Mouse (Mus musculus) layer of hippocampus, adult 8-10 months (tissue): ENCODE measurements around the gene Milr1. TPM values are rescaled to one million over a fixed set of nuclear protein-coding genes. Genes with fewer than 3 reads are reported as not detected.
"Not testable (repeated sequence)": the region's sequence is repeated elsewhere in the genome, so short reads cannot be mapped to it uniquely, and the experiment has no call there.

Experiments
- DNase-seq, 2 experiments: peaks; one replicate each; pipeline ENCODE4 v3.0.0; 2022; ENCODE audit warnings: low spot score in 2 of 2
- total RNA-seq, 4 experiments: library from RNA; stranded (reverse); gene quantifications; 2 replicates each; pipeline ENCODE4 v1.2.4; 2022

The Milr1 gene
- total RNA-seq, 4 experiments from 2014 or later: 4.9 to 6.2 TPM; not detected in 2

DNA sequence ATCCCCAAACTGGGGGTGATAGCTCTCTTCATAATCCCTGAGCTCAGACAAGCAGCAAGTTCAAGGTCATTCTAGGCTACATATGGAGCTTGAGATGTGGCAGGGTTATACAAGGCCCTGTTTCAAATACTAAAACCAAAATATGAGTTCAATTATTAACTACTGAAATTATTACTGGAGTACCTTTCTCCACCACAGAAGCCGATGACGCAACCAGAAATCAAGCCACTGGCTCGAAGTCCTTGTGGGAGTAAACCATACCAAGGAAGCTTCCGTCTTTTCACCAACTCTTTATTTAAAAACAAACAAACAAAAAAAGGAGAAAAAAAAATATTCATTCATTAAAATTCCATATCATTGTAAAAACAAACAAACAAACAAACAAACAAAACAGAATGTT, 25.9 kb downstream of the Milr1 start:
- DNase-seq: no peak

DNA sequence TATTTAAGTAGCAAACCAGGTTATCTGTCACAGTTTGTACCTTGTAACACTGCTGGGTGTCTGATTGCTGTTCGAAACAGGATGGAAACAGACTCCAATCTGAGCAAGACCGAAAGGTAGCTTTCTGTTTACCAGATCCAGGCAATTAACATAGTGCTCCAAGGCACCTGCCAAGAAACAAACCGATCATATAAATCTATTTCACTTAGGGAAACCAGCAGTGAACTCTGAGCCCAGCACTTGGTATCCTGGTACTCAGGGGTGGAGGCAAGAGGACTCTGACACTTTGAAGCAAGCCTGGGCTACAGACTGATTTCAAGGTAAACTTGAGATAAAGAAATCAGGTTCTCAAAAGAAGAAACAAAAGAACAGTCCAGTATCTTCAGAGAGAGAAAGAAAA, 26.4 kb downstream of the Milr1 start:
- no peak for DNase-seq

DNA sequence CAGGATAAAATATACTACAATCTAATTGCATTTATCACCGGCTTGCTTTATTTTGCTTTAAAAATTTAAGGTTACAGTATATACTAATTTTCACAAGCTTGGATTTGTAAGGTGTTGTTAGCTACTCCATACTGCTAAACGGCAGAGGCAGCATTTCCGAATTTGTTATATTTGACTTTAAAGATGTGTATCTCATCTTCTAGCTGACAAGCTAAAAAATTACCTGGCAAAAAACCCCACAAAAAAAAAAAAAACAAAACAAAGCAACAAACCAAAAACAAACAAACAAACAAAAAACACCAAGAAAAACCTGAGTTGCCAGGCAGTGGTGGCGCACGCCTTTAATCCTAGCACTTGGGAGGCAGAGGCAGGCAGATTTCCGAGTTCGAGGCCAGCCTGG, 27.1 kb downstream of the Milr1 start:
- no peak for DNase-seq

DNA sequence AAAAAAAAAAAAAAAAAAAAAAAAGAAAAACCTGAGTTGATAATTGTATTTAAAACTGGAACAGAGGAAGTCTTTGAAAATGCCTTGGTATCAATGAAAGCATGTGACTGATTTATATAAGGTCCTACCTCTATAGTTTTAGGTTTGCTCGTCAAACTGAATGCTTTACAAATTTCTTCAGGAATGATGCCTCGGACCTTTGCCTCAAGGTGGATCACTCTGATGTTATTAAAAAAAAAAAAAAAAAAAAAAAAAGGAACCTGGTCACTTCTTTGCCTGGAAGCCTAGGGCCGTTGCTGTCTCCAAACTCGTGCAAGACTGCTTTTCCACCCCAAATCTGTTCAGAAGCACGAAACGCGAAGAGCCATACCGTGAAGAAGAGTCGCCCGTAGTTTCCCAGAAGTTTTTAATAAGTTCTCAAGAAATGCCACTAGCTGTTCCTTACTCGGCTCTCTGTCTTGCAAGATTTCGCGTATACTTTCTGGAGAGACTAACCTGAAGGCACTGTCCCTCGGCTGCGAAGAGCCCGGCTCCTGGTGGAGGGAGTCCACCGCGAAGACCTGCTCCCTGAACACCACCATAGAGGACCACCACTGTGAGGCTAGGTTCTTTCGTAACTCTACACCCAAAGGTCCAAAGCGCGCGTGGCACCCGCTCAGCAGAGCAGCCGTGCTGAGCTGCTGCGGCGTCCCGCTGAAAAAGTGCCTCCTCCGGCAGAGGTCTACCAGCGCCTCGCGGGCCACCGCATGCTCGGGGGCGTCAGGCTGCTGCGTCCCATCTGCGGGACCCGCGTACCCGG, 27.8 kb downstream of the Milr1 start:
- DNase-seq: no peak

DNA sequence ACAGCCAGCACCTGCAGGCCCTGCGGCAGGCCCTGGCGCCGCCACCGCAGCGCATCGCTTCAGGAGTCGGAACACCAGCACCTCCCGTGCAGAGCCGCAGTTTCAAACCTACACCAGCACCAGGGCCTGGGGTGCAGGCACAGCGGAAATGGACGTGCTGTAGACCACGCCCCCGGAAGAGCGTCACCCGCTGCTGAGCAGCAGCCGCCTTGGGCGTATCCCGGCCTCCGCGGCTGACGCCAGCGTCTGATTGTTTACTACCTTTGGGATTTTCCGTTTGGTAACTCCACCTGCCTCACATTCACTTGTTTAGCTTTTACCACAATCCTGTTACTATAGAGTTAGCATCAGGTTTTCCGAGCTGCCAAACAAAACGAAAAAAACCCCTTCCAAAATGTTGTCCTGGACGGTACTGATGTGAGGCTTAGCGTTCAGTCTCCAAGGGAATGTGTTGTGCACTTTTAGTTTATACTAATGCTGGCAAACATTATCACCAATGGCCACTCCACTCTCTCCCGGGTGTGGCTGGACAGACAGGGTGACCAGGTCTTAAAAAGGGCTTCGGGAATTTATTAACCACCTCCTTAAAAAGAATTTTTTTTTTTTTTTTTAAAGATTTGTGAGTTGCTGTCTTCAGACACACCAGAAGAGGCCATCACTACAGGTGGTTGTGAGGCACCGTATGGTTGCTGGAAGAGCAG, 28.5 kb downstream of the Milr1 start, which contains the start of gene Polg2:
Gene Polg2, minus strand, starts transcription at position 150 of the 701 bp plus-strand sequence.
- DNase-seq: peak; percentile 88 to 92

DNA sequence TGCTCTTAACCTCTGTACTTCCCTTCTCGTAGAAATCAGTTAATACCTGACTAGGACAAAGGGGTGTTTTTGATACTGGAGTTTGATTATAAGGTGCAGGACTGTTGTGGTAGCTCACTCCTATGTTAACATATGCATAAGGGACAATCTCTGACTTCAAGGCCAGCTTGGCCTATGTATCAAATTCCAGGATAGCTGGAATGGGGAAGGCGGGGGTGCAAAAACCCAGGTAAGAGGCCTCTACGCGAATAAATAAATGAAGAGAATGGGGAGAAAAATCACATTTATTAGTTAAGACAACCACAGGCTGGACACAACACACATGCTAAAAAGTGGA, 29.0 kb downstream of the Milr1 start:
- no peak for DNase-seq

DNA sequence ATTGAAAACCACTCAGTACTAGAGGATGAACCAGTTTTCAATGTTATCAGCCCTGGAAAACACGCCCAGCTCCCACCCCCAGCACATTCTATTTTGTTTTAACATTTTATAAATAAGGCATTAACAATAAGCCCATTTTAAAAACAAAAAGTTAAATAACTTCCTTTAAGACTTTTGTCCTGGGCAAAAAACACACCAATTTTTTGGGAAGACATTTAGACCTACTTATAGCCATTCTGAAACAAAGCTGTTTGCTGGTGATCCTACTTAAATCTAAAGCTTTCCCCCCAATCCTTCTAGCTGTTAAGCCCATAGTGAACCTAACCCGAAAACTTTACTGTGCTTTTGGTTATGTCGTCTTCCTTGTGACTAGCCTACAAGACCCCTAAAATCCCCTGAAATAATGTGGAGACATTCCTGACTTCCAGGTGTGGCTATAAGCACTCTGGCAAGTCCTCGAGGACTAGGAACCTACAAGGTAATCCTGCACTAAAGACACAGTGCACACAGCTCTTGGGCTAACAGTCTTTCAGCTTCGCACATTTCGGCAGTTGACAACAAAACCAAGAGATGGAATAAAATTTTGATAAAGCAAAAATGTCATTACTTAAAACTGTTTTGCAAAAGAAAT, 29.7 kb downstream of the Milr1 start:
- no peak for DNase-seq

DNA sequence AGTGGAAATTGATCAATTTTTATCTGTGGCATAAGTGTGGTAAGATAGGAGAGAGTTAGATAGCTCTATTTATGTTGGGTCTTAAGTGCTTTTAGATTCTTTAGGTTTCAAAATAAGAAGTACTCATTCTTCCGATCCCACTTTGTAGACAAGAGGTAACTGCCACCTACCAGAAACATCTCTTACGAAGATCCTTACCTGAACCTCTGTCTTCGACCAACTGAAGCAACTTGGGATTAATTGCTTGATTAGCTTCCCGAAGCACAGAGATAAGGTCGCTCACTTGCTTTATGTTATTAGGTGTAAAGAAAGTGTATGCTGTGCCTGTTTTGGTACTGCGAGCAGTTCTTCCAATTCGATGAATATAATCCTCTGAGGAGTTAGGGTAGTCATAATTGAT, 31.2 kb downstream of the Milr1 start:
- not testable (repeated sequence) for DNase-seq

DNA sequence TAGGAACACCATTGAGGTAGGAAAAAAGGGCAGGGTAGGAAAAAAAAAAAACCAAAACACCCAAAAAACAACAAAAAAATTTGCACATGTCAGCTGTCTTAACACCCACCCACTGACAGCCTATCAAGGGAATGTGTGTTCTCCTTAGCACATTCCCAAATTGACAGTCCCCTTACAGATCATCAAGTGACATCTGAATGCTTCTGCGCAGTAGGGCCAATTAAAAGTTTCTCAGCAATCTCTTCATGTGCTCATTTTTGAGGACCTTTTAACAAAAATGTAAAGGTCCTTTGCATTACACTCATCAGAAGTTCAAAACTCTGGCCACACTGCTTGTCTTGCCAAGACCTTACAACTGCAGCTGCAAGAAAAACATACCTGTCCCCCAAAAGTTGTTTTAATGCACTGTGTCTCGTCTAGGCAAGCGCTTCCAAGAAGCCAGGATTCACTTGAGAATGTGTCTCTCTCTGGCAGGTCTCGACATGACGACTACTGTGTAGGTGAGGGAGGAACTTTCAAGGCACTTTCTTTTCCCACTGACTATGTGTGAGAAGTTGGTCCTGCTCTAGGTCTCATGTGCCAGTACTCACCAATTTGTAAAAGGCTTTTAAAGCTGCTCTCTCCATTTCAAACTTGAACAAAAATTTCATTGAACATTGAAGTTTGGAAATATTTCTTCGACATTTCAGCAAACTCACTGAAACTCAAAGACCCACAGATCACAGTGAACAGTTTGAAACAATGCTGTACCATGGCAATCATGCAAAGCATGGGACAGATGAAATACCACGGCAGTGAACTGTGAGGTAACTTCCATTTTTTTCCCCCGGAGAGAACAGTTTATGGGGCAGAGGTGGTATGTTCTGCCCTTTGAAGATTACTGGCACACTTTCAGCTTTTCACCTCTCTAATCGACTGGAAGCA, 32.1 kb downstream of the Milr1 start:
- DNase-seq: no peak

DNA sequence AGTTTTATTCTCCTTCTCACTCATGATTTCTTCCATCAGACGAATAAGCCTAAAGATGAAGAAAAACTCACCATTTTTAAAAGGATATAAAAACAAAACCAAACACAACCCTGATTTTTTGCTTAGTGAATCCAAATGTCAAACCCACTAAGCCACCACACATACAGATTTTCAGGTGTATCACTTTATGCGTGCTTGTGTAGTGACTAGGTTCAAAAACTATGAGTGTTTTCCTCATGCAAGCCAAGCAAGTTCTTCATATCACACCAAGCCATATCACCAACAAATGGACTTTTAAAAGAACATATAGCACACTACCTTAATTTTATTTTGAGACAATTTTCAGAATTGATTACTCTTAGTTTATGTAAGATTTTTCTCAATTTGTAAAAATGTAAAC, 33.5 kb downstream of the Milr1 start:
- no peak for DNase-seq

DNA sequence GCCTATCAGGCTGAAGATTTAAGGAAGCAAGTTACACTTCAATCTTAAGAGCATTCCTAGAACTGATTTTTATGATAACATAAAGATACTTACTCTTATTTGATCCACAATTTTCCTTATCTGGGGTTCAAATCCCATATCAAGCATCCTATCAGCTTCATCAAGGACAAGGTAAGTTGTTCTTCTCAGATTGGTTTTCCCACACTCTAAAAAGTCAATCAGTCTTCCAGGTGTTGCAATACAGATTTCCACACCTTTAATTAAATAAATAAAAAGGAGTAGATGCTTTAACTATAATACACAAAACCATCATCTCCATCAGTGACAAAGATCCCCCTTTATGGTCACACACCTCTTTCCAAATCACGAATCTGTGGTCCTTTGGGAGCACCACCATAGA, 34.0 kb downstream of the Milr1 start:
- no peak for DNase-seq

DNA sequence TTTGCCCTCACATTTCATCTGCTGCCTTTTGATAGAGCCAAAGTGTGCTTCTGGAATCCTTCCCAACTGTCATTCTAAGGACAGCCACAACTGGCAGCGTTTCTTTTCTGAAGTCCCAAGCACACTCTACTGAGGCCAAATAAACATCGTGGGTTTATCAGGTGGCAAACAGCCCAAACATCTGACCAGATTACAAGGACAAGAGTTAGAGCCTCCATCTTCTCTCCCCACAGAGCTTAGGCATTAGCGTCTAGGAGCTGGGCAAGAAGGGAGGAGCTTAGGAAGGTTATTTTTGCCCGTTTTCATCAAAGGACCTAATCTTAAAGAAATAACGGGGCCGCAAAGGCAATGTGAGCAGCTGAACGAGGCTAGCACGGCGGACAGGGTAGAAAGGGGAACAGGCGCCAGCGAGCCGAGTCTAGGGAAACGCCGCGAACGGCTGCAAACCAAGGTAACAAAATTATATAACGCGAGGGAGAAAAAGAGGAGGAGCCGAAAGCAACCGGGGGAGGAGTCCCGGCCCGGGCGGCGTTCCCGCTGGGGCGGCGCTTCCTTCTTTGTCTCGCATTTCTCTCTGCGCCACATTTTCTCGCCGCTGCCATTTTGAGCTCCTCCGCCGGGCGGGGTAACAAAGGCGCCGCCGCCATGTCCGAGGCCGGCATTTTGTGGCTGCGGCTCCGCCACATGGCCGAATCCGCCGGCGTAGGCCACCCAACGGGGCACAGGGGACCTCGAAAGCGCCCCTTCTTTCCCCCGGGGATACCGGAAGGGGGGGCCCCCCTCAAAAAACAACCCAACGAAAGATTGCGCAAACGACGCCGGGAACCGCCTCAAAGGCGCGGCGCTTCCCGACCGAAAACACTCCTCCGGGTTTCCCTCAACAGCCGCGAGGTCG, 36.4 kb downstream of the Milr1 start:
- DNase-seq: peak; percentile 84 to 88

DNA sequence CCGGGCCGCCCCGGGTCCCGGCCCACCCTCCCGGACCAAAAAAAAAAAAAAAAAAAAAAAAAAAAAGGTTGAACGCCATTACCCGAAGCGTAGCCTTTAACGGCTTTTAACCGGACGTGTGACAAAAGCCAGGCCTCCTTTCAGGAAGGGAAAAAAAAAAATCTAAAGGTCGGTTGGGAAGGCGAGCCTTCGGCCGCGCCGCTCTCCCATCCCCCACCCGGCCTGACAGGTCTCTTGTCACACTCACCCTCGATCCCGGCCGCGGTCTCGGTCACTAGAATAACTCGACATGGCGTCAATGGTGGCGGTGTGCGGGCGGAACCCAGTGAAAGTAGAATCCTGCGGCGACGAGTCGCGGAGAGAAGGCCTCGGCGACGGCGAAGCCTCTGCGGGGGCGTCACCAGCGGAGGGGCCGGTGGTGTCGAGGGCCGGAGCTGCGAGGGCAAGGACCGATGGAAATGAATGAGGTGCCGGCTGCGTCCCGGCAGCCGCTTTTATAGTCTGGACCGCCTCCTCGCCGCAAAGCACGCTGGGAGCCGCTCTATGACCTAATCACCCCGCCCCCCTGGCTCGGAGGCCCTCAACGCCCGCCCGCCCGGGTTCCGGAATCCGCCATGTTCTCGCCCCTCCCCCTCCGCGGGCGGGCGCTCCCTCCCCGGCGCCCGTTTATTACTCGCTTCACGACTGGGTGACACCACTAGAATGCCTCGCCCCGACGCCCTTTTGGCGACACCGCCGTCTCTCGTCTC, 37.2 kb downstream of the Milr1 start:
- DNase-seq: peak; percentile 97 to 98

DNA sequence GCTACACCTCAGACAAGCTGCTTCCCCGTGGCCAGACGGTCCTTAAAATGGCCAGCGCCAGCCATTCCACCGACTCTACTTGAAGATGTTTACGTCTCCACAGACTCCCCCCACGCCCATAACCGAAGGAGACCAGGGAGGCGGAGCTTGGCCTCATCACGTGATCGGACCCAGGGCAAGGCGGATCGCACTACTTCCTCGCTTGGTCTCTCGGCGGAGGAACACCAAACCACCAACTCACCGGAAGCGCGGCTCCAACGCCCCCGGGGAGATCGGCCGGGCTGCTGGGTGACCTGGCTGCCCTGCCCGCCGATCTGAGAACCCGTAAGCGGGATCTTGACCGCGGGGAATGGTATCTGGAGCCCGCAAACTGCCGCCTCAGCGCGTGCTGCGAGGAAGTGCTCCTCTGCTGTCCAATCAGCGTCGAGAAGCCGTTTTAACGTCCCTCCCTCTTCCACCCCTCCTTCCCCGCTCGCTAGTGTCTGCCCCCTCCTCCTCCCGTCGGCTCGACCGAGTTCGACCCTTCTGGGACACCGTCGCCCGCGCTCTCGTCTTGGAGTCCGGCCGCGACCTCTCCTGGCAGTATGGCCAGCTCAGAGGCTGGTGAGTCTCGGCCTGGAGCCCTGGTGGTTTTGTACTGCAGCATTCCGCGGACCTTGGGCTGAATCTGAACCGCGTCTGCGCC, 37.9 kb downstream of the Milr1 start, which contains the start of the genes Ddx5 and Cep95:
Gene Ddx5, minus strand, starts transcription at position 411 of the 685 bp plus-strand sequence.
Gene Cep95, plus strand, starts transcription at position 478 of the 685 bp plus-strand sequence.
- peak; percentile 95 to 98 for DNase-seq

DNA sequence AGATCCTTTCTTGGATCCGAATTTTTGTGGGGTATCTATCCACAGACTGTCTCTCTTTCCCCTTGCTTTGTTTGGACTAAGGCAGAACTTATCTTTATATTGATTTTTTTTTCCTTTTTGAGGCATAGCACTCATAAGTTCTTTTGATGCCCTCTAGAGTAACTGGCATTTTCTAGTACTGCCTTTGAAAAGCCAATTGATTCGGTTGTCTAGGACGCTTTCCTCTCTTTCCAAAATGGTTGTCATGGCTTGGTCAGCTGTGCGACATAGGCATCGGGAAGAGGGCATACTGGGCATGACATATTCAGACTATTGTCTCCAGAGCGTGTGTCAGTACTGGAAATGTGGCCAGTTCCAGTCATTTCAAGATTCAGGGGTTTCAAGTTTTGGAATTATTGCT, 38.6 kb downstream of the Milr1 start:
- no peak for DNase-seq

DNA sequence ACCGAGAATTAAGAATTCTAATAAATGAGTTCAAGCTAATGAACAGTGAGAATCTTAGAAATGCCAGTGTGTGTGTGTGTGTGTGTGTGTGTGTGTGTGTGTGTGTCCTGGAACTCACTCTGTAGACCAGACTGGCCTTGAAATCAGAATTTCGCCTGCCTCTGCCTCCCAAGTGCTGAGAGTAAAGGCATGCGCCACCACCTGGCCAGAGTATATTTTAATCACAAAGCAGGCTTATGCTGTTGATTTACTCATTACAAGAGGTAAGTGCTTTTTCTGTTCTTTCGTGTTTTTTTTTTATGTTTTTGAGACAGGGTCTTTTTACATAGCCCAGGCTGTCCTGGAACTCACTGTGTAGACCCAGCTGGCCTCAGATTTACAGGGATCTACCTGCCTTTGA, 42.8 kb downstream of the Milr1 start:
- DNase-seq: no peak

DNA sequence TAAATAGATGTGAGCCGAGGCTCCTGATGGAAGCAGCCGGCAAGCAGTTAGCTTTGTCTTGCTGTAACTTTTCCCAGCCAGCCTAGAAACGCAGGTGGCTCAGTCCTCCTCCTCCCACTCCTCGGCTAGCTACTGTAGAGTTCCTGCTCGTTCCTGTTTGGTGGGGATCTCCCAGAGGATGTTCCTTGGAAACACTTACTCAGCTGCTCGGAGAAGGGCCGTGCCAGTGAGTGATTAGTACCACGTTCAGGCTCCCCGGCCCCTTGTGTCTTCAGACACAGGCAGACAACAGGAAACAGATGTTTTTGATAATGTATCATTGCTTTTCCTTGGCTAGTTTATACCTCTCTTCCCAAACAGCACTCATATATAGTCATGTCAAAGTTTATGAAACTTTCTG, 44.7 kb downstream of the Milr1 start:
- DNase-seq: no peak

DNA sequence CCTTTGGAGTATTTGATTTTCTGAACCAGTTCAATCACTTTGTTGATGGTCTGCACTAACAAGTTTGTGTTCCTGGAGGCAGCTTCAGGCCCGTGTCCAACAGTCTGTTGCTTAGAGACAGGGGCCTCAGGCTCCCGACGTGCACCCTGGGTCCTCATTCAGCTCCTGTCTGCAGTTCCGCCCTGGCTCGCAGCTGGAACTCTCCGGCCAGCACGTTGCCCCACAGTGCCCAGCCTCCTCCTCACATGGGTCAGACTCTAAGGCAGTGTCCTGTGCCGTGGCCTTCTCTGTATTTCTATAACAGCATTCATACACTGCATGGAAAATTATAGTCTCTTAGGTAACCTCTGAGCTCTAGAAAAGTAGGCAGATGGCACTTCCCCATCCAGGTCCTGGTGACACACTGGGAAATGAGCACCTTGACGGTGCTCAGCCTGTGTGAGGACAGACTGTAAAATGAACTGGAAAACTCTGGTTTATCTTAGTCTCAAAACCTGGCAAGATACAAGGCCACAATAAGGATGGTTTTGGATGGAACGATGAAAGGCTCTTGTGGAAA, 51.1 kb downstream of the Milr1 start:
- DNase-seq: no peak

DNA sequence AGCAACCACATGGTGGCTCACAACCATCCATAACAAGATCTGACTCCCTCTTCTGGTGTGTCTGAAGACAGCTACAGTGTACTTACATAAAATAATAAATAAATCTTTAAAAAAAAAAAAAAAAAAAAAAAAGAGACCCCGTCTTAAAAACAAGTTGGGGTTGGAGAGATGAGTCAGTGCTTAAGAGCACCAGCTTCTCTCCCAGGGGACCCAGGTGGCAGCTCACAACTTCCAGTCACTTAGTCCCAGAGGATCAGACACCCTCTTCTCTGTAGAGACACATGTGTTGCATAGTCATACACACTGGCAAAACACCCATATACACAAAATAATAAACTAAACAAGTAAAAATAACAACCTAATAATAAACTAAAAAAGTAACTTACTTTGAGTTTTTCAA, 56.4 kb downstream of the Milr1 start:
- not testable (repeated sequence) for DNase-seq
